Mouse (Mus musculus) ES-E14 (cell line): ENCODE data around the gene Slc35b4.

Experiments
- ZC3H11A ChIP-seq: IDR thresholded peaks from 2 replicates; pipeline ENCODE4 v1.6.1; 2012; ENCODE audit warnings: low read depth, mild to moderate bottlenecking, inconsistent platforms, low read length, borderline replicate concordance
- ZNF384 ChIP-seq: IDR thresholded peaks from 2 replicates; pipeline ENCODE4 v1.6.1; 2012; ENCODE audit warnings: low read depth, low read length, inconsistent platforms

DNA sequence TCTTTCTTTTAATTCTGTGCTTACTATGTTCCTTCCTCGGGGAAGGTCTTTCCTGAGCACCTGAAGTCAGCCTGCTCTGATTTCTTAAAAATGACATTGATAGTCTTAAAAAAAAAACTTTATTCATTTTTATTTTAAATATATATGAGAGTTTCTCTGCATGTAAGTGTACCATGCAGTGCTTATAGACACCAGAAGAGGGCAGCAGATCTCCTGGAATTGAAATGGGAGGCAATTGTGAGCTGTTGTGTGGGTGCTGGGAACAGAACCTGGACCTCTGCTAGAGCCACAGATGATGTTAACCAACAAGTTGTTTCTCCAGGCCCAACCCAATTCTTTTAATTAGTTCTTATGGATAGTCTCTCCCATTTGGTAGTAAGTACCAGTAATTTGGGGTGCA is 18.1 kb upstream of the Slc35b4 start:
- TF ChIP-seq ZNF384 (no peak), ZC3H11A (no peak)
